Mouse (Mus musculus): ENCODE results near the gene Psma6.

- no peak for TF ChIP-seq POLR2A (IDR thresholded peaks at IDR 0.05; ENCODE audit: insufficient read length, low read depth)
- TF ChIP-seq MAX (IDR thresholded peaks at IDR 0.05; ENCODE audit: low read depth) = no peak
- TF ChIP-seq POLR2AphosphoS2 (IDR thresholded peaks at IDR 0.05; ENCODE audit: insufficient read length, low read depth) = no peak
- no peak for TF ChIP-seq E2F4 (IDR thresholded peaks at IDR 0.05; ENCODE audit: insufficient read depth)
- TF ChIP-seq USF1 (IDR thresholded peaks at IDR 0.05; ENCODE audit: low read depth) = no peak
- no peak for TF ChIP-seq MYOD1 (IDR thresholded peaks at IDR 0.05; ENCODE audit: control insufficient read depth in 1 of 3, insufficient read length in 2 of 3, low read depth in 2 of 3)
- TF ChIP-seq CEBPB (IDR thresholded peaks at IDR 0.05; ENCODE audit: insufficient read depth, poor library complexity, severe bottlenecking) = no peak
- no peak for TF ChIP-seq TCF12 (IDR thresholded peaks at IDR 0.05; ENCODE audit: insufficient read depth, poor library complexity, severe bottlenecking)
- TF ChIP-seq SRF (IDR thresholded peaks at IDR 0.05; ENCODE audit: control insufficient read depth, insufficient read length, low read depth) = no peak
- TF ChIP-seq MYOG (IDR thresholded peaks at IDR 0.05; ENCODE audit: control insufficient read depth in 1 of 3, insufficient read depth in 1 of 3, insufficient read length in 2 of 3, low read depth in 2 of 3) = no peak
- no peak for TF ChIP-seq REST (IDR thresholded peaks at IDR 0.05; ENCODE audit: insufficient read depth, insufficient read length)
Observed at GRCm38 (mm10) chr12:55437122-55437826, 53.3 kb downstream of the Psma6 start.

Data from myocyte (in vitro differentiated cells).